Mouse (Mus musculus) frontal cortex, adult (tissue): ENCODE data around the gene Gm21983.

Source experiments
- ATAC-seq: cut with Nextera tagmentation; 2 replicates; pipeline ENCODE4 v1.9.2; 2017; ENCODE audit warnings: mild to moderate bottlenecking, moderate library complexity, mixed read lengths; ENCODE audit not compliant: low TSS enrichment

Gm21983 gene

DNA sequence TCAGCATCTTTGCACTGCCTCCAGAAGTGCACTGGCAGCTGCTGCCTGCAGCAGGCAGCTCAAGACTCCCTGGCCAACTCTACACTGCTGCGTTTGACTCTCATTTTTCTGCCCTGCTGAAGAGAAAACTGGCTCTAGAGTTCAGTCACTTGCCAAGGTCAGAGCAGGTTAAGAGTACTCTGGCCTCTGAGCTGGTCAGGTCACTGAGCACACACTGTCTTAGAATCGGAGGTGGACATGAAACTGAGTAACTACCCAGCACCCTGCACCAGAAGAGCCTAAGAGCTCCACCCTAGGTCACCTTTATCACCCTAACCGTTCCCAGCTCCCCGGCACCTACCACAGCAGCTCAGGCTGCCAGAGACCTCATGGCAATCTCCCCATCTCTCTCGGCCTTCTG, 5.1 kb upstream of the Gm21983 start:
- ATAC-seq: no peak

DNA sequence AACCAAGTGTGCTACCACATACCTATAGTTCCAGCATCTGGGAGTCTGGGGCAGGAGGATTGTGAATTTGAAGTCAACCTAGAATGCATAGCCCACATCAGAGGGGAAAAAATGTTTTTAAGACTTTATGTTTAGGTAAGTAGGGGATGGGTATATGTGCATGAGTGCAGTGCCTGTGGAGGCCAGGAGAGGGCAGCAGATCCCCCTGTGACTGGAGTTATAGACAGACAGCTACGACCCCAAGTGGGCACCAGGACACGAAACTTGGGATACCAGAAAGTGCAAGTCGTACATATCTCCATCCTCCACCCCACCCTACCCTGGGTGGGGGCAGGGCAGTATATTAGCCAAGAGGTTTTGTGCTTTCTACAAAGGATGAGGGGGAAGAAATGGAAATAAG, 4.1 kb upstream of the Gm21983 start:
- no peak for ATAC-seq

DNA sequence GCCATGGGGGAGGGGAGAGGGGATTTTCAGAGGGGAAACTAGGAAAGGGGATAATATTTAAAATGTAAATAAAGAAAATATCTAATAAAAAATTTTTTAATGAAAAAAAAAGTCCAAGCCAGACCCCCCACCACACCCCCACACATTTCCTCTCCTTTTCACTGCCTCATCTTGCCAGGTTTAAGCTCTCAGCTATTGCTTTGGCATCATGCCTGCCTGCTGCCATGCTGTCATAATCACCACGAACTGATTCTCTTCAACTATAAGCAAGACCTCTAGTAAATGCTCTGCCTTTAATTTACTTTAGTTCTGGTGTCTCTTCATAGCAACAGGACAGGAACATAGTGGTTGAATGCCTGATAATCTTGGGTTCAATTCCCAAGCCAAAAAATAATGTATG, 1.6 kb upstream of the Gm21983 start:
- no peak for ATAC-seq

DNA sequence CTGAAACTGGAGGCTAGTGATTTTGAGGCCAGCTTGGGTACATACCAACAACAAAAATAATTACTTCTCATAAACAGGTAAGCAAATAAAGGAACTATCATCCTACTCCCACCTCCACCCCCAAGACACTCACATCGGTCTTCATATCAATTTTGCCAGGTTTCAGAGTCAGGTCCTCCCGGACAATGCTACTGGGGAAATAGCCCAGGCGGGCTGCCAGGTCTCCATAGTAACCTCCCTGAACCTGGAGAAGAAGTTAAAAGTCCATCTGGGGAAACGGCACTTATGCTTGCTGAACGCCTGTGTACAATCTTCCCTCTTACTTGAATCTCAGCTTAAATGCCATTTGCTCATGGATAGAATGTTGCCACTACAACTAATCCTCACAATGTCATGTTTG, 850 bp downstream of the Gm21983 start:
- no peak for ATAC-seq

DNA sequence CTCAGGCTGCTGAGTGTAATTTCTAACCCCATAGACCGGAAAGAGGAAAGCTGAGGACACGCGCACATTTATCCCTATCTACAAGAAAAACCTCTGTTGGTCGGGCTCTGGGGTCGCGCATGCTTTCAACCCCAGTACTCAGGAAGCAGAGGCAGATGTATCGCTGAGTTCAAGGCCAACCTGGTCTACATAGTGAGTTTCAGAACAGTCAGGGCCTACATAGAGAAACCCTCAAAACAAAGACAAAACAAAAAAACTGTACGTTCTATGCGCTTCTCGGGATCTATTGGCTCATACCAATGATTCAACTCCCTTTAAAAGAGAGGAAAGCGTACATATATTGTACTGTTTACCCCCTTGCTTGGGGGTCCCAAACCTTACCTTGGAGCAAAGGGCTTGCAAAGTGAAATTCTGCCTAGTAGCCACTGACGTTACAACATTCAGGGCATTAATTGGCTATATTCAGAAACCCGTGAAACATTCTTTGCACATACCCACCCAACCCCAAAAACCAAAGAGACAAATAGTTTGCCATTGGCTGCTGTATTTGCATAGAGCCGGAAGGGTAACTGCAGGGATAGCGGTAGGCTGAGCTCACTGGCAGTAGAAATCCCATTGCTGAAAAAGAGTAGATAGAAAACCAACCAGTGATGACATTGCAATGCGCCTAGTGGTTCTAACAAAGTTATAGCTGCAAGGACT, 1.5 kb downstream of the Gm21983 start:
- no peak for ATAC-seq

DNA sequence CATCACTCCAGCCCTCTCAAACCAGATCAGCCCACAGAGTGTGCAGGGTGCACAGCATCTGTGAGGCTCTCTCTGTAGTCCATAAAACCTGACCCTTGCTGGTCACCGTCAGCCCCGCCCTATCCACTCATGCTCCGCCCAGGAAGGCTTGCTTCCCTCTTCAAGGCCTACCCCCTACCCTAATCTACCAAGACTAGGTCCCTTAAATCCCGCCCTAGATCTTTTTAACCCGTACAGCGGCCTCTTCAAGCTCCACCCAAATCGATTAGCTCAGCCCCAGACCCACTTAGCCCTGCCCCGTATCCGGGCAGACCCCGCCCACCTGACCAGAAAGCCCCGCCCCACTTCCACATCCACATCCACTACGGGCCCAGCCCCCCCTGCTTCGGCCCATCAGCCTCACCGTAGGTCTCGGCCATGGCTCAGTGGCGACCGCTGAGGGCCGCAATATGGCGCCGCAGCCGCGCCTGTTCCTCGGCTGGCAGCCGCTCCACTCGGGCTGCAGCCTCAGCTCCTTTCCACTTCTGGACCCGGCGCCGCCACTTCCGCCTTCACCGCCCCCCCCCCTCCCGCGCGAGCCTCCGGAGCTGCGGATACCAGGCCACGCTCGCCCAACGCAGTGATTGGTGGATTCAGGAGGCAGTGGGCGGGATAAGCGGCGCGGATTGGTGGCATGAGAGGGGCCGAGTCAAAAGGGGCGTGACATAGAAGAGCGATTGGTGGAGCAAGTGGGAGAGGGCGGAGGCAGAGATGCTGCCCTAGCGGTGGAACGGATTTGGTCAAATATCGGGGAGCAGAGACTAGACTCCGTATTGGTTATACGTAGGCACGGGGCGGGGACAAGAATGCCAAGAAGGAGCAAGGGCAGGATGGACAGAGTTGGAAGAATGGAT, 2.3 kb downstream of the Gm21983 start, which contains the start of gene Rab4b:
TSS of gene Rab4b (minus strand) at position 573 of the 893 bp plus-strand sequence.
- peak; percentile 96 for ATAC-seq

DNA sequence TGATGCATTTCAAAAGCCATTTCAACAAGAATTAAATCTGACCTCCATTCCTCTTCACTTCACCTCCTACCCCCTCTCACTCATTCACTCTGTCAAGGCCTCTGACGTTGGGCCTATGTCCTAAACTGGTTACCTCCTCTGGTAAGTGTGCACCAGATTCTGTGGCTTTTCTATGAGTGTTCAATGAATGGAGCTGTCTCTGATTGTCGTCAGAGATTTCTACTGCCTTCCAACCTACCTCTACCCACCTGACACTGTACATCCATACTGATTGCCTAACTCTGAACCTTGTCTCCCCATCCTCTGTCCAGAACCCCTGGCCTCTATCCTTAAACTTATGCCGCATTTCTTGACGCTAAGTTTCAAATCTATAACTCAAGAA, 3.0 kb downstream of the Gm21983 start:
- no peak for ATAC-seq

DNA sequence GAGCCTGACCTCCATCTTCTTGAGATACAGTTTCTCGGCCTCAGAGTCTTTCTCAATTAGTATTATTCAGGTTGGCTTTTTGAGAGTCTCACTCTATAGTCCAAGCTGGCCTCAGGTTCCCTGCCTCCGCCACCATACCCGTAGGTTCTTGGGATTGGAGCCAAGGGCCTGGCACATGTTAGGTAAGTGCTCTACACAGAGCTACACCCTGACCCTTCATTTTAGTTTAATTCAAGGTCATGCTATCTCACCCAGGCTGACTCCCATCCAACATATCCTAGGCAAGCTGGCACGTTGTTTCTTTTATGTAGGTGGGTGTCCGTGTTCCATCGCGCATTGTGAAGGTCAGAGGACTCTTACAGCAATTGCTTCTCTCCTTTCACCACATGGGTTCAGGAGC, 6.0 kb downstream of the Gm21983 start:
- ATAC-seq: no peak

DNA sequence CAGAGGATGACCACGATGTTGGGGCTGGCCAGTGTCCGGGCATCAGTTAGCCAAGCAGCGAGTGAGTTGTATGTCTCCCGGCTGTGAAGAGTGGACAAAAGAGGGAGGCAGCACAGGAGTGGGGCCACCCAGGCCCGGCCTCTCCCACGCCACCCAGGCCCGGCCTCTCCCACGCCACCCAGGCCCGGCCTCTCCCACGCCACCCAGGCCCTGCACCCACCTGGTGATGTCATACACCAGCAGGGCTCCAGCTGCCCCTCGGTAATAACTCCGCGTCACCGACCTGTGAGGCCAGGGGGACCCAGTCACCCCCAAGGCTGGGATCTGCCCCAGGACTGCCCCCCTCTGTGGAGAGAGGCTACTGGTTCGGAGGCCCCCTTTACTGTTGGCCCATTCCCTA, 6.4 kb downstream of the Gm21983 start:
- no peak for ATAC-seq

DNA sequence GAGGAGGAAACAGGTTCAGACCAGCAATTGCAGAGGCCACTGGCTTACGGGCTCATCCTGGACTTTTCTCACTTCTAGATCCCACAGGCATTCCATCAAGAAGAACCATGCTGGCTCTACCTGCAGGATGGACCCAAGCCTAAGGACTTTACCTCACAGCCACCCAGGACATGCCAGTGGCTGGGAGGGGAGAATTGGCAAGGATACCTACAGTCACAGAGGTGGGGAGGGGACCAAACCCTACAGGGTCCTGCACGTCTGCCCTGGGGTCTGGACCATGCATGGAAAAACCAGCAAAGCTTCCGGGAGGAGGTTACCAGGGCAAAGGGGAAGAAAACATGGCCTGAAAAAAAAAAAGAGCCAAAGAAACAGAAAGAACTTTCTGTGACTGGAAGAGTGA, 9.9 kb downstream of the Gm21983 start:
- ATAC-seq: no peak

DNA sequence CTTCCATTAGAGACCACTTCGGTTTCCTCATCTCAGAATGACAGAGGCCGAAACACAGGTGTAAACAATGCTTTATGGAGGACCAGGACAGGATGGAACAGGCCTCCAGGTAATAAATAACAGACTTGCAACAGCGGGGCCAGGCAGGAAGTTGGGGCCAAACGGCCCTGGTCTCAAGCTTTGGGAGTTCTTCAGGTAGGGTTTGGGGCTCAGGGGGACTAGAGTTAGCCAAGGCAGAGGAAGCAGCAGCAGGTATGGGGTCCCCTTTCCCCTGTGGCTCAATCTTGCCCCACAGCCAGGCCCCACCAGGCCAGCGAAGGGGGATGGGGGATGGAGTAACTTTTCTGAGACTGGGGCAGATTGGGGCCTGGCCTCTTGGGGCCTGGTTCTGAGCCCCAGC, 12.5 kb downstream of the Gm21983 start:
- ATAC-seq: no peak

DNA sequence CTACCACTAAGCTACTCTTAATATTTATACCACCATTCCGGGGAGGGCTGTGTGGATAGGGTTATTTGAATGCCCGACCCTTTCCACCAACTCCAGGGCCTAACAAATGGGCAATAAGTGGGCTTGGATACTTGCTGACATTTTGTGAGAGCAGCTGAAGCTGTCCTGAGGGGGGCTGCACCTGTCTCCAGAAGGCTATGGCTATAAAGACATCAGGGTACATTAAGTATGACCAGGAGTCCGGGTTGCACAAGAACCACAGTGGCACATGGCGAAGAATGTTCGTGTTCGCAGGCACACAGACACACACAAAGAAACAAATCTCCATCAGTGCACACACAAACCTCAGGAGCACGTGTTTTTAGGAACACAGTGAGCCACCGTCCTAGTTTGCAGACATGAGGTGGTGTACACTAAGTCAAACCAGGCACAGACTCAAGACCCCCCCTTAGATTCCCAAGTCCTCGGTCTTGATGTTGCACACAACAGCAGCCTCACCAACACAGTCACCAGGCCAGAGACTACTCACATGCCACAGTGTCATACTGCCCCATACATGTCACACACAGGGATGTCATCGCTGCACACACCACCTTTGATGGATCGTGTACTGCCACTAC, 13.3 kb downstream of the Gm21983 start:
- ATAC-seq: no peak

DNA sequence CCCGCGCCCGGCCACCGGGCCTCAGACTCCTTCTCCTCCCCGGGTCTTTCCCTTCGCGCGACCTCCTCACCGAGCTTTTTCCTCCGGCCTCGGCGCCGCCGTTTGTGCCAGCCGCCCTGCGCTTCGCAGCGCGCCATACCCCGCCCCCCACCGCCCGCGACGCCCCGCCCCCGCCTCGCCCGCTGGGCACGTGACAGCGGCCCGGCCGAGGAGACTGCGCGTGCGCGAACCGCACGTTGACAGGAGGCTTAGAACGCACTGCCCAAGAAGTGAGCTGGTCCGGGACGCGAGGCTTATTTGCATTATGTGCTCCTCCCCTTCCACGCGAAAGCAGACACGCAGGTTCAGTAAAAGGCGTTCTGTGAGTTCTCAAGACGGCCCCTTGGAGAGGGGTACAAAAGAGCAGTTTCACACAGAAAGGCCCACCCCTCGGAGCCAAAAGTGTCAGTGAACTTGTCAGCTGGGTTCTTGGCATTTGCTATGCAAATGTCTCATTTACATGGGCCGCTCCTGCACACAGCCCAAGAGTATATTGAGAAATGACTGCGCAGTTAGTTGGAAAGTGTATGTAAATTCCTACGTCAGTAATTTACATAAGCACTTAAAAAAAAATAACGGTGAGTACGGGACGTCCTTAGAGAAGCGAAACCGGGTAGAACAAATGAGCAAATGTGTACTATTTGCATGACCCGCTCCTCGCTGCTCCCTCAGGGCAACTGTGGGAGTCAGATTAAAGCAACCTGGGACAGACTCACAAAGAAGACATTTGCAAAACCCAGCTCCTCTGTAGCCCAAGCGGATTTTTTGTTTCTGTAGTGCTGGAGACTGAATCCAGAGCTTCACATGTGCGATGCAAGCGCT, 14.0 kb downstream of the Gm21983 start, which contains the start of gene Egln2:
TSS of gene Egln2 (minus strand) at position 189 of the 861 bp plus-strand sequence.
- peak; percentile 78 for ATAC-seq

DNA sequence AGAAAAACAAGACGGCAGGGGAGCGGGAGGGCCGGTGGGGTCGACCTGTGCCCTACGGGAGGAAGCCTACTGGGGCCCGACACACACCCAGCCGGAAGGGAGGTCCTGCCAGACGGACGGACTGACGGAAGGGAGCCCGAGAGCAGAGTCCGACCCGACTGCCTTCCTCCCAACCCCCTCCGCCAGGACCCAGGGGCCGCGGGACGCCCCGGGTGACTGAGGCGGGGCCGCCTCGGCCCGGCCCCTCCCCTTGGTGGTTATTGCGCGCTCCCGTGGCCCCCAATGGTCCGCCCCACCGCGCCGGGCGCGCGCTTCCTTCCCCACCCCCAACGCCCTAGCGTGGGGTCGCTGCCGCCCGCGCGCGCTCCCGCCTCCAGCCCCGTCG, 14.7 kb downstream of the Gm21983 start:
- peak; percentile 38 for ATAC-seq

DNA sequence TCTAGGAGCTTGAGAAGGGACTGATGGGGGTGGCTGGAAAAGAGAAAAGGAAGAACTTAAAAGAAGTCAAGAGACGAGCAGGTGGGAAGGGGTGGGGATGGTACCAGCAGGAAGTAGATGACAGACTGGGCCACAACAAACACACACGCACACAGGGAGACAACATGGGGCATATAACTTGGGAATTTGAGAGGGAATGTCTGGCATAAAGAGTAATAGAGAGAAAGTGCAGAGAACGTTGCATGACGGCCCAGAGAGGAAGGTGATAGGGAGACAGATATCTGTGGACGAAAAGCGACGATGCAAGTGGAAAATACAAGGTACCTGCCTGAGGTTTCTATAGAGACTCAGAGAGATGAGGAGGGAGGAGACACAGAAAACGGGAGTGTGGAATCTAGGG, 15.2 kb downstream of the Gm21983 start:
- ATAC-seq: no peak

DNA sequence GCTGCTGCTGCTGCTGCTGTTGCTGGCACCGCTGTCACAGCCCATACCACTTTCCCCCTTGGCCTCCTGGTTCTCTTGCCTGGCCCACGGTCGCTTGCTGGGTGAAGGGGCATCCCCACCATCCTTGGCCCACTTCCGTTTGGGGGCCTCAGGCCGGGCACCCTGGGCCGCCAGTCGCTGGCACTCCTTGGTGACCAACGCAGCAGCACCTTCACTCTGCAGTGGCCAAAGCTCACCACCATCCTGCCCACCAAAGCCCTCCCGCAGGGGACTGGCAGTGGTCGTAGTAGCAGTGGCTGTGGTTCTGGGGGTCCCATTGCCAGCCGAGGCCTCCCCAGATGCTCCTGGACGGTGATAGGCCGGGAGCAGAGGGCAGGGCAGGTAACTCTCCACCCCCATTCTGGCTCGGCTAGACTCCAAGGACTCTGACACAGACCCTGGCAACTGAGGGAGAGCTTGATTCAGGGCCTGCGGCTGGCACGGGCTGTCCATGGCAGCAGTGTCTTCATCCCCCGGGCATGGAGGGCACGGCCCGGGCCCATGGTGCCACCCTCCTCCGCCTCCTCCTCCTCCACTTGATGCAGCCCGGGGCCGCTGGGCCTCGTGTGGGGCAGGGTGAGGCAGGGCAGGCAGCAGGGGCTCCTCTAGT, 15.8 kb downstream of the Gm21983 start:
- ATAC-seq: no peak

DNA sequence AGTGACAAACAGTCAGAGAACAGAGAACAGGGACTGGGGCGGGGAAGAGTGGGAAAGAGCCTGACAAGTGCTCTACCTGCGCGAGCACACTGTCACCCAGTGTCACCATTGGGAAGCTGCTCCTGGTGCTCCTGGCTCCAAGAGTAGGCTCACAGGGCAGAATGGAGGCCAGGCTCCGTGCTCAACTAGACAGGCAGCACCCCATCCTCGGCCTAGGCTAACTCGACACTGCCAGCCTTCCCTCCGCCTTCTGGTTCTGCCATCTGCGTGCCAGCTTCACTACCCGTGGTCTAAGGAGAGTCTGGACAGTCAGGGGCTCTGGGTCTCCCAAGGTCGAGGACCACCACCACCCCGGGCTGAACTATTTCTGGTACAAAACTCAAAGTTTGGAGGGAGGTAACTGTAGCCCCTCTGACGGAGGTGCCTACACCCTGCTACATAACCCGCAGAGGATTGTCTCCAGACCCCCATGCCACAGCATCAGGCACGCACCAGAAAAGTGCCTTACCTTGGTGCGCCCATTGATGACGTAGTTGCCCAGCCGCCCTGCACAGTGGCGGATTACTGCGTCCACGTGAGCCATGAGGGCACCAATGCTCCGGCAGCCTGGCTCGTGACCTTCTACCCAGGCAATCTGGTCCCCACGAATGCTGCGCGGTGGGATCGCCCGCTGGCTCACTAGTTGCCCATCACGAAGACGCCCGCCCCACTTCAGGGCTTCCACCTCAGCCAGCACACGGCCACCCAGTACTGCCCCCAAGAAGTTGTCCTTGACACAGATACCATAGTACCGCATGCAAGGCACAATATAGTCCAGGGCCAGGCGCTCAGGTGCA, 16.6 kb downstream of the Gm21983 start:
- ATAC-seq: no peak

DNA sequence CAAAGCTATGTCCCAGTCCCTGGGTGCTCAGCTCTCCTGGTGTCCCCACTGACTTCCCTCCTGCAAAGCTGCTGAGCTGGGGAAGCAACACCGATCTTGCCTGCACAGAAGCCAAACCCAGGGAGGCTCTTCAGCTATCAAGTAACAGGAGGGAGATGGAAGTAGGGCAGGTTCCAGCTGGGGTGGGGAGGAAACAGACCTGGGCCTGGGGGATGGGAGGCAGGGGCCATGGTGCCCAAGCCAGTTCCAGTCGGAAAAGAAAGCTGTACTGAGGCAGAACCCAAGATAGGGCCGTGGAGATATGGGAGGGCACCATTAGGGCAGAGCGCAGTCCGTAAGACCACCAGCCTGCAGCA, 17.5 kb downstream of the Gm21983 start:
- ATAC-seq: no peak

DNA sequence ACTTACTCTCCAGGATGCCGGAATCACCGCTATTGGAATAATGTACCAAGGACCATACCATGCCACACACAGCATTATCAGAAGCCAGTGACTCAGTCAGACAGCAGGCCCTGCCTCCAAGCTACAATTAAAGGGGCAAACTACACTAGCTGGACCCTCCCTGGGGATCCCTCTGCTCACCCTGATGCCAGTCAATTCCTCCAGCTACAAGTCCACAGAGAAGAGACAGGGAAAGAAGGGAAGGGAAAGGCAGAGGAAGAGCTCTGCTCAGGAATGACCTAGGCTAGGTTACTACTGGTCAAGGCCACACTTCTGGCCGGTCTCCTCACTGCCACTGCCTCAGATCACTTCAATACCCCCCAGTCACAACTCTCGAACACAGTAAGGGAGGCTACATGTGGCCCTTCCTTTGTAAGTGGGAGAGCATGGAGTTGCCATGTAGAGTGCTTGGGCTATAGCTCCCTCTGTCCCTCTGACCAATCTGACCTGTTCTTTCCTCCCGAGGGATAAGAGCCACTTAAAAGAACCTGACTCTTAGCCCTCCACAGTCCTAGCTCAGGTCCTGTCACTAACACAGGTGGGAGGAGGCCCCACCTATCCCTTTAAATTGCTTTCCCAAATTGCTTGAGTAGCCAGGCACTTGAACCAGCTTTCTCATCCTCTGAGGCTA, 18.0 kb downstream of the Gm21983 start:
- no peak for ATAC-seq

DNA sequence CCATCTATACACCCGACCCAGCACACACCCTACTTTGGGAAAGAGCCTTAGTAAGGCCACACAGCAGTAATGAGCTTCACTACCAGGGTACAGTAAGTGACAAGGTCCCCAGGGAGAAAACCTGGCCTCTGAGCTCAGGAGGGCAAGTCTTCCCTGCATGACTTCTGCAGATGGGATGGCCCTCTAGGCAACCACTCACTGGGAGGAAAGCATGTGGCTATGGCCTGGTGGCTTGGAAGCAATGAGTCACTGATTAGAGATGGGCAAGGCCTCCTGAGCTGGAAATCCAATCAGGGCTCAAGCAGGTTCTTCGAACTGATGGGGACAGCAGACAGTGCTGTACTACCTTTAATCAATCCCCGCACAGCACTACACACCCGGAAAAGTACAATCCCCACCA, 19.1 kb downstream of the Gm21983 start:
- no peak for ATAC-seq
